Mouse (Mus musculus) urinary bladder, postnatal 36 days (tissue): ENCODE measurements at regions not wholly inside any gene's neighbourhood (a gene's known extent, or its start where the extent isn't known, plus 50 kb on each side); places are given as distances from the start of the nearest gene placed in this dataset.

Experiments used
- DNase-seq, 2 experiments: peaks; one replicate each; pipeline ENCODE4 v3.0.0; 2022; ENCODE audit warnings: low spot score in 2 of 2, mixed read lengths in 1 of 2

DNA sequence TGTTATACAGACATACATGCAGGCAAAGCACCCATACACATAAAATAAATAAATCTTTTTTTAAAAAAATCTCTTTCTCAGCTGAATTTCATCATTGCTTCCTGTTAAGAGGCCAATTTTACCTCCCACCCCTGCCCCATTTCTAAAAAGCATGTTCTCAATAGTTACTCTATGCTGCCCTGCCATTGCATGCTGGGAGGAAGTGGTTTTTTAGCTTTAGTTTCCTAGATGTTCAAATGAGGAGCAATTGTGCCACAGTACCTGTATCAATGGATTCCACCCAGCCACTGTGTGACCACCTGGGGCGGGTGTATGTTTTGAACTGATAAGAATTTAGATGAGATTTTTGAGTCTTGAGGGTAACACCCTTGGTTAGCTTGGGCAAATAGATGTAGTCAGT, 53.3 kb upstream of the Prkcq start:
- no peak for DNase-seq

- no peak for DNase-seq
Observed at GRCm38 (mm10) chr2:11119301-11119700, 52.6 kb upstream of the Prkcq start.
